Mouse (Mus musculus) kidney, postnatal 36 days (tissue): ENCODE data around the gene Olfr891.
"Not testable (repeated sequence)": the region's sequence is repeated elsewhere in the genome, so short reads cannot be mapped to it uniquely, and the experiment has no call there.

Source experiments
- DNase-seq, 2 experiments: peaks; one replicate each; pipeline ENCODE4 v3.0.0; 2021 to 2022; ENCODE audit warnings: mixed read lengths in 2 of 2

Gene Olfr891

DNA sequence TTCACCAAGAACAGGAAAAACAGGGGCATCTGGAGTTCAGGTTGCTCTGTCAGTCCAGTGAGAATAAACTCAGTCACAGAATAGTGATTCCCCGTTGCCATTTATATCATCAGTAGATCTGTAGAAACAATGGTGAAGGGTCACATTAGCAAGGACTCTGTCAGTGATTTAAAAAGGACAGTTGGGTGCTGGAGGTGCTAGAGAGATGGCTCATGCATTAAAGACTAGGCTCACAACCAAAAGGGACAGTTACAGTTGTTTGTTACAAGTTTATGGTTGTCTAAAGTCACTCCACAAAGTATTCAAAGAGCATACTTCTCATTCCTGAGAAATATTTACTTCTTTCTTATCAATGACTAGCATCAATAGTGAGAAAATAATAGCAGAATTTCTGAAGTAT lies at the start of gene Olfr891:
Gene Olfr891, minus strand, starts transcription at position 101 of the 400 bp plus-strand sequence.
- no peak for DNase-seq

DNA sequence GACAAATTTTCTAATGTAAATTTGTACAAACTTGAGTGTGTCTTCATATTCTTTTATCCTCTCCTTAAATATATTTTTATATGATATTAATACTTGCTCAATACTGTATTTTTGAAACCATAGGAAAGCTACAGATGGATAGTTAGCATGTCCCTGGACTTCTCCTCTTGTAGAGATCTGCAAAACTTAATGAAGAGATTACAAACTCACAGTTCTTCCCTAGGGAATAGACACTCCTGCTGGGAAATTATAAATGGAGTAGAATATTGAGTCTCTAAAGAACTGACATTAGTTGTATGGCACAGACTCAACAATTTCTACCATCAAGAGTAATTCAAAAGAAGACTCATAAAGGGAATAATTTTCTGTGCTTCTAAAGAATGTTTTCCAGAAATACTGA lies 37.1 kb upstream of the Olfr891 start, which contains the start of gene Olfr894:
Gene Olfr894, plus strand, starts transcription at position 301 of the 400 bp plus-strand sequence.
- no peak for DNase-seq

DNA sequence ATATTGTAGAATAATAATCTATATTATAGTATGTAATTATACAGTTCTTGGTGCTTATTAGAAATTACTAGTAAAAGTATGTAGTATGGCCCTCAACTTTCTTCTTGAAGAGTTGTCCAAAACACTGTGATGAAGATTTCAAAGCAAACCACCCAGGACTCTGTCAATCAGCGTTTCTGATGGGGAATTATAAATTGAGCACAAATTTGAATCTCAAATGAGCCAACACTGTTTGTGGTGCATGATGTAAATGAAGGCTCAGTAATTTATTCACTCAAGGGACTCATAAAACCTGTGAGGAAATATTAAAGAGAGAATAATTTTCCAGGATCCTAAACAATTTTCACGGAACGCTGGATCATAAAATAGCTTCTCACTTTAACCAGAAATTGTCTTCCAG lies 27.4 kb upstream of the Olfr891 start, which contains the start of gene Olfr893:
Gene Olfr893, plus strand, starts transcription at position 301 of the 400 bp plus-strand sequence.
- DNase-seq = no peak

DNA sequence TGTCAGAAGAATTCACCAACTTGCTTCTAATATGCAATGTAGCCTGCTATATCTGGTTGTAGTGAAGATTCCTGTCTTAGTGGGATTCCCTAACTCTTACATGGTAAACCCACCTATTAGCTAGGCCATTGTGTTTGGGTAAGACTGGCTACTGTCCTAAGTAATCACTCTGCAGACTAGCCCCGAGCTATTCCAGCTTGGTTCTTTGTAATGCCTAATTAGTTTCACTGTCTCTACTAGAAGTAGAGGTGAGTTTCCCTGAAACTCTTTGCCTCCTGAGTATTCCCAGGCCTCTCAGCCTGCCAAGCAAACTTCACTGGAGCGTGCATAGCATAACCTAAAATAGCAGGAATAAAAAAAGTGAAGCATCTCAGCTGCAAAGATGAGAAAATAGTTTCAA lies 12.3 kb downstream of the Olfr891 start:
- not testable (repeated sequence) for DNase-seq

DNA sequence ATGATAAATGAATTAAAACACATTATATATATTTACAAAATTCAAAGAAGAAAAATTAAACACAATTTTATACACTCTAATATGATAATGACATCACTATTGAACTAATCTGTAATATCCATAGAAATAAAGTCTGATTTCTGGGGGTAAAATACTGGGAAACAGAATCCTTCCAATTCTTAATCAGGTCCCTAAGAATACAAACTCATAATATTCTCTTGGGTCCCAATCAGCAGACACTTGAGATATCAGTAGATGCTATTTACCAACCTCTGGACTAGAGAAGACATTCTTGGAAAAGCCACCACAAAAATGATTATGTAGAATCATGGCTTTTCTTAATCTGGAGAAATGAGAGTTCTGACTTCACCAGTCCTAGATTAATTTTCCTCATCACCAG lies 38.4 kb downstream of the Olfr891 start, which contains the start of gene Olfr890:
Gene Olfr890, plus strand, starts transcription at position 301 of the 400 bp plus-strand sequence.
- no peak for DNase-seq
